Mouse (Mus musculus) right cerebral cortex, postnatal 25 days (tissue): ENCODE results near the gene Morc1.

Source experiments
- DNase-seq: peaks from one replicate; pipeline ENCODE4 v3.0.0; 2022

Morc1 gene

GRCm38 (mm10) chr16:48479266-48479848 is 48.3 kb downstream of the Morc1 start:
- no peak for DNase-seq

GRCm38 (mm10) chr16:48516776-48517499 is 85.9 kb downstream of the Morc1 start:
- no peak for DNase-seq

- DNase-seq = no peak
These were observed 88.5 kb downstream of the Morc1 start for GRCm38 (mm10) chr16:48519569-48519968.

- DNase-seq = peak; percentile 11
These were observed 106.1 kb downstream of the Morc1 start for GRCm38 (mm10) chr16:48537108-48537507.

GRCm38 (mm10) chr16:48562290-48563080 is 131.4 kb downstream of the Morc1 start:
- DNase-seq = no peak

- peak; percentile 63 for DNase-seq
These were observed 139.3 kb downstream of the Morc1 start for GRCm38 (mm10) chr16:48570354-48570753.

GRCm38 (mm10) chr16:48574072-48574471 is 143.0 kb downstream of the Morc1 start:
- no peak for DNase-seq

- DNase-seq = no peak
These were observed 143.5 kb downstream of the Morc1 start for GRCm38 (mm10) chr16:48574499-48574898.

- DNase-seq = no peak
These were observed 154.3 kb downstream of the Morc1 start for GRCm38 (mm10) chr16:48585369-48585768.

- DNase-seq = no peak
These were observed 163.4 kb downstream of the Morc1 start for GRCm38 (mm10) chr16:48594457-48594856.

GRCm38 (mm10) chr16:48595216-48595615 is 164.2 kb downstream of the Morc1 start:
- DNase-seq = no peak

GRCm38 (mm10) chr16:48603735-48604211 is 172.7 kb downstream of the Morc1 start:
- DNase-seq = no peak

- DNase-seq = no peak
These were observed 175.5 kb downstream of the Morc1 start for GRCm38 (mm10) chr16:48606476-48607038.

GRCm38 (mm10) chr16:48608224-48608623 is 177.2 kb downstream of the Morc1 start:
- no peak for DNase-seq

GRCm38 (mm10) chr16:48610866-48611265 is 179.8 kb downstream of the Morc1 start:
- no peak for DNase-seq

GRCm38 (mm10) chr16:48611436-48611835 is 180.4 kb downstream of the Morc1 start:
- DNase-seq = no peak

GRCm38 (mm10) chr16:48613783-48614182 is 182.7 kb downstream of the Morc1 start:
- DNase-seq = no peak

- no peak for DNase-seq
These were observed 189.5 kb downstream of the Morc1 start for GRCm38 (mm10) chr16:48620510-48620909.

- no peak for DNase-seq
These were observed 190.0 kb downstream of the Morc1 start for GRCm38 (mm10) chr16:48621019-48621418.

GRCm38 (mm10) chr16:48623447-48623846 is 192.4 kb downstream of the Morc1 start:
- DNase-seq = no peak

- no peak for DNase-seq
These were observed 195.1 kb downstream of the Morc1 start for GRCm38 (mm10) chr16:48626186-48626585.

GRCm38 (mm10) chr16:48627296-48627695 is 196.3 kb downstream of the Morc1 start:
- no peak for DNase-seq

- no peak for DNase-seq
These were observed 198.7 kb downstream of the Morc1 start for GRCm38 (mm10) chr16:48629710-48630109.
